Mouse (Mus musculus): ENCODE data around the gene Gtf2a1. TPM values are rescaled to one million over a fixed set of nuclear protein-coding genes. Genes with fewer than 3 reads are reported as not detected.
"Not testable (repeated sequence)": the region's sequence is repeated elsewhere in the genome, so short reads cannot be mapped to it uniquely, and the experiment has no call there.

Gene Gtf2a1
- polyA plus RNA-seq, 2 experiments = 16.0 to 32.0 TPM

DNA sequence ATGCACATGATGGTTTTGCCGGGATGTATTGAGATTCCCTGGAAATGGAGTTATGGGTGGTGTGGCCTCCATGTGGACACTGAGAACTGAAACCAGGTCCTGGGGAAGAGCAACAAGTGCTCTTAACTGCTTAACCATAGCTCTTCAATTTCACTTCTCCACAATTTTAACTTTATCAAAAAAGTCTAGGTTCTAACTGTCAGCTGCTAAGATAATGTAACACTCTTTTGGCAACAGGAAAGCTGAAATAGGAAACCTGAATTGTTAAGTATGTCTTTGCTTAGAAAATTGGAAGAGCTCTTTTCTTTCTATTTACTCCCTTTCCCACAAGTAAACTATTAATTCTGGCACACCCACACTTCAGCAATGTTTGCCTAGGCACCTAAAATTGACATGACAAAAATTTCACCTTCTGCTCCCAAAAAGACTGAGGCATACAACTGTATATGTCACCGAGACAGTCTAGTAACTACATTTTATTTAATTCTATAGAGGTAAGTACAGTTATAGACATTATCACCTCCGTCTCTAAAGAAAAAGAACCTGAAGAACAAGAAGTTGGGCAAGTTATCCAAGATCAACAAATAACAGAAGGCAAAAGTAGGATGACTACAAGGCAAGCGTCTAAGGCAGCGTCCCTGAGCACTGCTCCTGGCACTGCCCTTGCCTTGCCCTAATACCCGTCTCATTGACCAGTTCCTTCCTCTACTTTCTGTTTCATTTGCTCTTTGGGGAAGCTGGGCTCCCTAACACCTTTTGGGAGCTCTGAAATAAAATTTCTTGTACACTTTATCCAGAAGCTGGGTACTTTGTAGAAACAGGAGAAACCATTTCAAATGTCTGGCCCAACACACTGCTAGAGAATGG is 8.8 kb downstream of the Gtf2a1 start:
- Histone ChIP-seq H3K4me1 (ENCODE audit: control insufficient read depth, insufficient read depth, low read length) (no peaks in the 10 kb centered on the region; the same call in 1 of the 2 replicates), H3K4me3 (replicated peaks; ENCODE audit: low read length) (no peak overlapping the region), H3K27me3 (ENCODE audit: control insufficient read depth, insufficient read depth, low read length) (no peaks in the 10 kb centered on the region), H3K36me3 (ENCODE audit: control insufficient read depth, insufficient read depth, low read length) (peaks cover 61% of the 10 kb centered on the region), H3K27ac (replicated peaks; ENCODE audit: low read depth, low read length) (no peak overlapping the region), H3K9me3 (ENCODE audit: control insufficient read depth, low read length) (no peaks in the 10 kb centered on the region), H3K4me2 (replicated peaks; ENCODE audit: low read depth, low read length, severe bottlenecking) (no peak overlapping the region), H3K9ac (ENCODE audit: low read depth, low read length, severe bottlenecking) (no peak overlapping the region)
- no peak for ATAC-seq (ENCODE audit: low FRiP score, low read depth)
- no peak for TF ChIP-seq POLR2A (IDR thresholded peaks at IDR 0.05; ENCODE audit: borderline replicate concordance, extremely low read depth, insufficient read depth, insufficient read length)
- 90% methylated on average over 6 of the region's 6 CpGs for WGBS
- no peak for DNase-seq (ENCODE audit: low spot score)

GRCm38 (mm10) chr12:91579665-91580064 is 10.6 kb downstream of the Gtf2a1 start:
- WGBS = 90% methylated on average over 2 of the region's 2 CpGs
- no peak for ATAC-seq (ENCODE audit: low FRiP score, low read depth)
- H3K27me3 ChIP-seq (ENCODE audit: control insufficient read depth, insufficient read depth, low read length) = no peaks in the 10 kb centered on the region
- DNase-seq (ENCODE audit: low spot score) = no peak
- H3K27ac ChIP-seq (replicated peaks; ENCODE audit: low read depth, low read length) = no peak overlapping the region
- no peak overlapping the region for H3K9ac ChIP-seq (ENCODE audit: low read depth, low read length, severe bottlenecking)
- no peak overlapping the region for H3K4me2 ChIP-seq (replicated peaks; ENCODE audit: low read depth, low read length, severe bottlenecking)
- TF ChIP-seq POLR2A (IDR thresholded peaks at IDR 0.05; ENCODE audit: borderline replicate concordance, extremely low read depth, insufficient read depth, insufficient read length) = no peak
- H3K36me3 ChIP-seq (ENCODE audit: control insufficient read depth, insufficient read depth, low read length) = peaks cover 67% of the 10 kb centered on the region
- no peaks in the 10 kb centered on the region for H3K9me3 ChIP-seq (ENCODE audit: control insufficient read depth, low read length)
- no peak overlapping the region for H3K4me3 ChIP-seq (replicated peaks; ENCODE audit: low read length)
- no peaks in the 10 kb centered on the region; the same call in 1 of the 2 replicates for H3K4me1 ChIP-seq (ENCODE audit: control insufficient read depth, insufficient read depth, low read length)

GRCm38 (mm10) chr12:91571708-91572107 is 18.6 kb downstream of the Gtf2a1 start:
- ATAC-seq (ENCODE audit: low FRiP score, low read depth) (no peak), DNase-seq (ENCODE audit: low spot score) (no peak)
- Histone ChIP-seq H3K9me3 (ENCODE audit: control insufficient read depth, low read length) (no peaks in the 10 kb centered on the region), H3K4me1 (ENCODE audit: control insufficient read depth, insufficient read depth, low read length) (no peaks in the 10 kb centered on the region), H3K9ac (ENCODE audit: low read depth, low read length, severe bottlenecking) (no peak overlapping the region), H3K27me3 (ENCODE audit: control insufficient read depth, insufficient read depth, low read length) (no peaks in the 10 kb centered on the region), H3K4me2 (replicated peaks; ENCODE audit: low read depth, low read length, severe bottlenecking) (no peak overlapping the region), H3K4me3 (replicated peaks; ENCODE audit: low read length) (no peak overlapping the region), H3K27ac (replicated peaks; ENCODE audit: low read depth, low read length) (no peak overlapping the region), H3K36me3 (ENCODE audit: control insufficient read depth, insufficient read depth, low read length) (peaks cover 75% of the 10 kb centered on the region)
- WGBS = 82% methylated on average over 2 of the region's 2 CpGs
- TF ChIP-seq POLR2A (IDR thresholded peaks at IDR 0.05; ENCODE audit: borderline replicate concordance, extremely low read depth, insufficient read depth, insufficient read length) = no peak

GRCm38 (mm10) chr12:91569255-91569654 is 21.0 kb downstream of the Gtf2a1 start:
- Histone ChIP-seq H3K4me2 (replicated peaks; ENCODE audit: low read depth, low read length, severe bottlenecking) (no peak overlapping the region), H3K27me3 (ENCODE audit: control insufficient read depth, insufficient read depth, low read length) (no peaks in the 10 kb centered on the region), H3K9ac (ENCODE audit: low read depth, low read length, severe bottlenecking) (no peak overlapping the region), H3K27ac (replicated peaks; ENCODE audit: low read depth, low read length) (no peak overlapping the region), H3K4me3 (replicated peaks; ENCODE audit: low read length) (no peak overlapping the region), H3K9me3 (ENCODE audit: control insufficient read depth, low read length) (no peaks in the 10 kb centered on the region), H3K4me1 (ENCODE audit: control insufficient read depth, insufficient read depth, low read length) (no peaks in the 10 kb centered on the region), H3K36me3 (ENCODE audit: control insufficient read depth, insufficient read depth, low read length) (peaks cover 75% of the 10 kb centered on the region)
- ATAC-seq (ENCODE audit: low FRiP score, low read depth) = no peak
- no peak for DNase-seq (ENCODE audit: low spot score)
- no peak for TF ChIP-seq POLR2A (IDR thresholded peaks at IDR 0.05; ENCODE audit: borderline replicate concordance, extremely low read depth, insufficient read depth, insufficient read length)
- WGBS = 86% methylated on average over 3 of the region's 3 CpGs

GRCm38 (mm10) chr12:91567145-91567544 is 23.1 kb downstream of the Gtf2a1 start:
- H3K9me3 ChIP-seq (ENCODE audit: control insufficient read depth, low read length) = no peaks in the 10 kb centered on the region
- H3K4me2 ChIP-seq (replicated peaks; ENCODE audit: low read depth, low read length, severe bottlenecking) = no peak overlapping the region
- H3K4me1 ChIP-seq (ENCODE audit: control insufficient read depth, insufficient read depth, low read length) = no peaks in the 10 kb centered on the region
- no peak overlapping the region for H3K9ac ChIP-seq (ENCODE audit: low read depth, low read length, severe bottlenecking)
- peaks cover 76% of the 10 kb centered on the region for H3K36me3 ChIP-seq (ENCODE audit: control insufficient read depth, insufficient read depth, low read length)
- no peak overlapping the region for H3K4me3 ChIP-seq (replicated peaks; ENCODE audit: low read length)
- H3K27ac ChIP-seq (replicated peaks; ENCODE audit: low read depth, low read length) = no peak overlapping the region
- DNase-seq (ENCODE audit: low spot score) (no peak), ATAC-seq (ENCODE audit: low FRiP score, low read depth) (no peak)
- TF ChIP-seq POLR2A (IDR thresholded peaks at IDR 0.05; ENCODE audit: borderline replicate concordance, extremely low read depth, insufficient read depth, insufficient read length) = no peak
- H3K27me3 ChIP-seq (ENCODE audit: control insufficient read depth, insufficient read depth, low read length) = no peaks in the 10 kb centered on the region
- WGBS = 94% methylated on average over 4 of the region's 4 CpGs

DNA sequence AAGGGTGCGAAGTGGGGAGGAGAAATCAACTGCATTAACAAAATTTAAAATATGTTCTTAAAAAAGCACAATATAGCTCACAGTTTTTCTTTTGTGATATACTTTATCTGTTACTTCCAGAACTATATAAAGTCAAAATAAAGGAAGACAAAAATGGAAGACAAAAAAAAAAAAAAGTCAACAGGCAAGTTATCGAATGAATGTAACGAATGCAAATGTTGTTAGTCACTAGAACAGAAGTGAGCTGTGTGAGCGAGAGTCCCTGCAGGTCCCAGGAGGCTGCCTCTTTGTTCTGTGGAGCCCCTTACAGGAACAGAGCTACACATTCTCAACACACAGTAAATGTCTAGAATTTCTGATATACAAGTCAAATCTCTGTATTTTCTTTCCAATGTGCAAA is 32.1 kb downstream of the Gtf2a1 start:
- not testable (repeated sequence) for H3K4me1 ChIP-seq (ENCODE audit: control insufficient read depth, insufficient read depth, low read length); H3K27me3 ChIP-seq (ENCODE audit: control insufficient read depth, insufficient read depth, low read length); H3K9me3 ChIP-seq (ENCODE audit: control insufficient read depth, low read length); ATAC-seq (ENCODE audit: low FRiP score, low read depth); H3K9ac ChIP-seq (ENCODE audit: low read depth, low read length, severe bottlenecking); H3K4me2 ChIP-seq (replicated peaks; ENCODE audit: low read depth, low read length, severe bottlenecking); DNase-seq (ENCODE audit: low spot score); H3K4me3 ChIP-seq (replicated peaks; ENCODE audit: low read length); H3K27ac ChIP-seq (replicated peaks; ENCODE audit: low read depth, low read length)
- H3K36me3 ChIP-seq (ENCODE audit: control insufficient read depth, insufficient read depth, low read length) = peaks cover 21% of the 10 kb centered on the region
- 85% methylated on average over 4 of the region's 4 CpGs for WGBS

DNA sequence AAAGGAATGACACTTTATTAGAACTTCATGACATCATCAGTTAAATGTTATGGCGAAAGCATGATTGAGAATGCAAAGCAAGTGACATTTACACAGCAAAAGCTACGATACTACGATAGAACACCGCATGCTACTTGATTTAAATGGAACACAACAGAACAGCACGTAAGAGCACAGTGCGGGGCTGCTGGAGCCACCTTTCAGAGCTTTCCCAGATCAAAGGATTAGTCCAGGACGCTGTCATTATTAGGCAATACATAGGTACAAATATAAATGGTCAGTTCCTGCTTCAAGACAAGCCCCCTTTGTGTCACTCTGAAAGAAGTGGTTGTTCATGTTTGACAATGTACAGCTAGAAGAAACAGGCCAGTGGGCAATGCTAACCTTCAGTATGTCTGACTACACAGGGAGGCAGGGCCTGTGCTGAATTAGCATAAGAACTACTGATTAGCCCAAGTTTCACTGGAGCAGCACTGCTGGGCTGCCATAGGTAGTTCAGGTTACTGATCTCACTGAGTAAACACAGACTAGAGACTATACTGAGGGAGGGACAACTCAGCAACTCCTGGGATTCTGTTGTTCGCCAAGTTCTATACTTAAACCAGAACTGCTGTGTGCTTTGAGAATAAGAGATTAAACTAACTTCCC is 32.8 kb downstream of the Gtf2a1 start:
- H3K4me2 ChIP-seq (replicated peaks; ENCODE audit: low read depth, low read length, severe bottlenecking); DNase-seq (ENCODE audit: low spot score); H3K27ac ChIP-seq (replicated peaks; ENCODE audit: low read depth, low read length); H3K27me3 ChIP-seq (ENCODE audit: control insufficient read depth, insufficient read depth, low read length); H3K4me1 ChIP-seq (ENCODE audit: control insufficient read depth, insufficient read depth, low read length); ATAC-seq (ENCODE audit: low FRiP score, low read depth); H3K4me3 ChIP-seq (replicated peaks; ENCODE audit: low read length); H3K9ac ChIP-seq (ENCODE audit: low read depth, low read length, severe bottlenecking); H3K9me3 ChIP-seq (ENCODE audit: control insufficient read depth, low read length): not testable (repeated sequence)
- 83% methylated on average over 8 of the region's 8 CpGs for WGBS
- H3K36me3 ChIP-seq (ENCODE audit: control insufficient read depth, insufficient read depth, low read length) = peaks cover 14% of the 10 kb centered on the region

Measured in limb, embryonic 14.5 days (tissue).